8 mouse cellular contexts compared by ENCODE assay signal in genomic region chr5:28071456-28072223, GRCm38 (mm10). TPM values are rescaled to one million over a fixed set of nuclear protein-coding genes. Genes with fewer than 3 reads are reported as not detected.
A peak's percentile ranks its signal among the peaks of the same experiment; 100 is the strongest.
DNase-seq lines count a peak whose midpoint lies in the region; ATAC-seq and TF ChIP-seq lines count a peak whose summit lies in the region.

No protein-coding gene starts in this region.

- no peak for TF ChIP-seq POLR2A in heart, adult 2 months (IDR thresholded peaks at IDR 0.05; ENCODE audit: insufficient read depth, low read depth, low read length)

- peak overlapping the region; percentile 83 for H3K4me3 ChIP-seq in embryonic facial prominence, embryonic 13.5 days
- H3K4me3 ChIP-seq in heart, adult 2 months = peak overlapping the region; percentile 89
- H3K4me3 ChIP-seq in limb, embryonic 13.5 days = peak overlapping the region; percentile 87
- H3K4me3 ChIP-seq in midbrain, embryonic 16.5 days (ENCODE audit: low read depth, low read length) = peak overlapping the region; percentile 64

- peak overlapping the region; percentile 91 for H3K27ac ChIP-seq in embryonic facial prominence, embryonic 13.5 days
- peak overlapping the region; percentile 93 for H3K27ac ChIP-seq in heart, adult 2 months
- peak overlapping the region; percentile 89 for H3K27ac ChIP-seq in limb, embryonic 13.5 days
- H3K27ac ChIP-seq in midbrain, embryonic 16.5 days (ENCODE audit: low read length) = peak overlapping the region; percentile 99

- no peaks in the 10 kb centered on the region for H3K9me3 ChIP-seq in embryonic facial prominence, embryonic 13.5 days
- H3K9me3 ChIP-seq in limb, embryonic 13.5 days = no peaks in the 10 kb centered on the region
- H3K9me3 ChIP-seq in midbrain, embryonic 16.5 days (replicated peaks; ENCODE audit: control insufficient read depth, low read length, poor library complexity, severe bottlenecking) = no peaks in the 10 kb centered on the region

- ATAC-seq in embryonic facial prominence, embryonic 13.5 days (ENCODE audit: insufficient number of reproducible peaks, insufficient read depth, low FRiP score, low TSS enrichment, low read depth) = peak; percentile 76
- peak; percentile 70 for ATAC-seq in limb, embryonic 13.5 days (ENCODE audit: low FRiP score, low read depth)
- ATAC-seq in midbrain, embryonic 16.5 days = peak; percentile 89

- peaks cover 24% of the 10 kb centered on the region for H3K4me1 ChIP-seq in embryonic facial prominence, embryonic 13.5 days
- H3K4me1 ChIP-seq in heart, adult 2 months (ENCODE audit: control insufficient read depth, insufficient read depth, low read length) = peaks cover 13% of the 10 kb centered on the region
- peaks cover 30% of the 10 kb centered on the region for H3K4me1 ChIP-seq in limb, embryonic 13.5 days
- peaks cover 36% of the 10 kb centered on the region for H3K4me1 ChIP-seq in midbrain, embryonic 16.5 days (ENCODE audit: control insufficient read depth, insufficient read depth, low read length)

- peak; percentile 81 for DNase-seq in 3134 (ENCODE audit: extremely low read depth, insufficient read length, low spot score)
- peak; percentile 87 to 88 for DNase-seq in adrenal gland, postnatal 36 days
- DNase-seq in heart, adult 2 months = peak; percentile 75 to 86
- peak; percentile 91 to 94 for DNase-seq in kidney, adult 8-10 months
- DNase-seq in spleen, postnatal 14 days (ENCODE audit: low spot score in 2 of 2) = peak; percentile 34 to 53

- no peak for TF ChIP-seq EP300 in heart, adult 2 months (IDR thresholded peaks at IDR 0.05; ENCODE audit: insufficient read depth, low read depth, low read length)

- intact Hi-C loops in heart, adult 2 months (cut with DNase I) = loop anchor here (2.0 to 5.0 kb wide), 4 partner anchors 33 to 279 kb away; partner anchors contain the start of genes Paxip1 and Rbm33

- WGBS in embryonic facial prominence, embryonic 13.5 days = under 1% methylated on average over 50 of the region's 50 CpGs
- WGBS in heart, adult 2 months = under 1% methylated on average over 50 of the region's 50 CpGs
- WGBS in limb, embryonic 13.5 days = under 1% methylated on average over 50 of the region's 50 CpGs
- WGBS in midbrain, embryonic 16.5 days = under 1% methylated on average over 50 of the region's 50 CpGs

- H3K79me2 ChIP-seq in heart, adult 2 months (replicated peaks; ENCODE audit: control insufficient read depth, insufficient read depth, low read length) = no peaks in the 10 kb centered on the region

- peak overlapping the region; percentile 85 for H3K9ac ChIP-seq in embryonic facial prominence, embryonic 13.5 days
- H3K9ac ChIP-seq in heart, adult 2 months (ENCODE audit: low read depth, low read length) = peak overlapping the region; percentile 81
- peak overlapping the region; percentile 87 for H3K9ac ChIP-seq in limb, embryonic 13.5 days
- H3K9ac ChIP-seq in midbrain, embryonic 16.5 days (ENCODE audit: low read depth, low read length) = peak overlapping the region; percentile 80

- H3K36me3 ChIP-seq in embryonic facial prominence, embryonic 13.5 days = peaks cover 39% of the 10 kb centered on the region
- H3K36me3 ChIP-seq in heart, adult 2 months (ENCODE audit: control insufficient read depth, insufficient read depth, low read length) = no peaks in the 10 kb centered on the region
- H3K36me3 ChIP-seq in limb, embryonic 13.5 days = peaks cover 38% of the 10 kb centered on the region
- peaks cover 15% of the 10 kb centered on the region for H3K36me3 ChIP-seq in midbrain, embryonic 16.5 days (ENCODE audit: control insufficient read depth, insufficient read depth, low read length)

- no peak for TF ChIP-seq CTCF in heart, adult 2 months (IDR thresholded peaks at IDR 0.05)

- H3K4me2 ChIP-seq in embryonic facial prominence, embryonic 13.5 days = peak overlapping the region; percentile 77
- H3K4me2 ChIP-seq in limb, embryonic 13.5 days (replicated peaks) = peak overlapping the region; percentile 75
- H3K4me2 ChIP-seq in midbrain, embryonic 16.5 days (ENCODE audit: low read length) = peak overlapping the region; percentile 74

- H3K27me3 ChIP-seq in embryonic facial prominence, embryonic 13.5 days = no peaks in the 10 kb centered on the region
- no peaks in the 10 kb centered on the region for H3K27me3 ChIP-seq in heart, adult 2 months (ENCODE audit: control insufficient read depth, insufficient read depth, low read length)
- H3K27me3 ChIP-seq in limb, embryonic 13.5 days = no peaks in the 10 kb centered on the region
- H3K27me3 ChIP-seq in midbrain, embryonic 16.5 days (ENCODE audit: control insufficient read depth, insufficient read depth, low read depth, low read length) = no peaks in the 10 kb centered on the region

RNA-seq across cellular contexts. Expression of gene Insig1, which starts 0.5 kb away (rescaled TPM):
- 100 to 1,000 TPM; 141 to 250 TPM for total RNA-seq in adrenal gland, postnatal 36 days (2021)
- 45.2 and 45.9 TPM in 2 replicates for polyA plus RNA-seq in embryonic facial prominence, embryonic 13.5 days (2015; fragmentation: Nextera tagmentation; extraction: Ambion mirVana)
- total RNA-seq in heart, adult 2 months (2021) = 10 to 100 TPM; 17.3 to 17.5 TPM
- 17.3 and 23.7 TPM in 2 replicates for polyA plus RNA-seq in heart, adult 2 months (2012; rRNA removed)
- 51.6 and 52.6 TPM in 2 replicates for polyA plus RNA-seq in limb, embryonic 13.5 days (2015; fragmentation: Nextera tagmentation; extraction: Ambion mirVana)
- polyA plus RNA-seq in midbrain, embryonic 16.5 days (2015; fragmentation: Nextera tagmentation; extraction: Ambion mirVana) = 83.3 and 94.0 TPM in 2 replicates

Comparison
In these comparisons a context has a peak if more than half of its experiments do, and no peak if none do; other contexts are left out.
1. Peak in every context shown above with its lines: DNase-seq, ATAC-seq, H3K4me3 ChIP-seq and H3K27ac ChIP-seq.